Mouse (Mus musculus) ES-E14 (cell line): ENCODE data around the gene Mst1r.

Experiments used
- HCFC1 ChIP-seq: IDR thresholded peaks from 2 replicates; pipeline ENCODE4 v1.6.1; 2012; ENCODE audit warnings: low read length, inconsistent platforms, borderline replicate concordance; ENCODE audit not compliant: insufficient read depth
- MAFK ChIP-seq: IDR thresholded peaks from 2 replicates; pipeline ENCODE4 v1.6.1; 2014; ENCODE audit warnings: mild to moderate bottlenecking, low read depth, low read length, inconsistent platforms; ENCODE audit not compliant: insufficient read depth
- ZNF384 ChIP-seq: IDR thresholded peaks from 2 replicates; pipeline ENCODE4 v1.6.1; 2012; ENCODE audit warnings: low read depth, low read length, inconsistent platforms

- TF ChIP-seq HCFC1 (no peak), ZNF384 (no peak), MAFK (no peak)
Observed at GRCm38 (mm10) chr9:107961881-107962280, 55.2 kb downstream of the Mst1r start.
